Mouse (Mus musculus): ENCODE measurements around the gene Mrgpra2b.
"Not testable (repeated sequence)": the region's sequence is repeated elsewhere in the genome, so short reads cannot be mapped to it uniquely, and the experiment has no call there.

Mrgpra2b gene

GRCm38 (mm10) chr7:47528762-47529161 is at the start of gene Mrgpra2b:
TSS of gene Mrgpra2b (minus strand) at chr7:47528862.
- no peak for DNase-seq

DNA sequence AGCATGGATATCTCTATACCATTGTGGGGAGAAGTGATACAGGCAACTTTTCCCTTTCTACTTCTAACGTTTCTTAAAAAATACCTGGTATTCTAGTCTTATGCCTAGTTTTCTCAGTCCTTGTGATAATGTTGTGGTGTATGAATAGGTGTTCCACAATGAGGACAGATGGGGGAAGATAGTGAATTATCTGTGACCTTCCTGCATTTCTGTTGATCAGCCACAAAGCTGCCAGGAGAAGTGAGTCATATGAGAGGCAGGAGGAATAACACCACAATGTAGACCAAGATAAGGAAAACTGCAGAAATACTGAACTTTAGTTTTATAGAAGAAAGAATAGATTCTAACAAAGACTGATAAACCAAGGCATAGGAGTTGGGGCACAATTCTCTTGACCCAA is 12.3 kb downstream of the Mrgpra2b start:
- no peak for DNase-seq

GRCm38 (mm10) chr7:47515050-47515449 is 13.6 kb downstream of the Mrgpra2b start:
- no peak for DNase-seq

DNA sequence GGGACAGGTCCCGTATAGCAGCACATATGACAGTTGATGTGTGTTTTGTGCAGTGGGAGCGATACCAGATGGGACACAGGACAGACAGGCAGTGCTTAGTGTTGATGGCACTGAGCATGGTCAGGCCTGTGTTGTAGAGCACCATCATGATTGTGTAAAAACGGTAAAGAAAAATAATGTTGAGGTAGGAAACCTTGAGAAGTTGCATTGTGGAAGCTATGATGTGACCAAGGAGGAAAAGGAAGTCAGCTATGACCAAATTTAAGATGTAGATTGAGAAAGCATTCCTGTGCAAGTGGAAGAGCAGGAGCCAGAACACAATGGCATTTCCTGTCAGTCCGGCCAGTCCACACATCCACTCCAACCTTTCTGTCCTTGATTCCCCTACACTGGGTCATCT is 25.7 kb downstream of the Mrgpra2b start:
- no peak for DNase-seq

- not testable (repeated sequence) for DNase-seq
These were observed 37.4 kb downstream of the Mrgpra2b start for GRCm38 (mm10) chr7:47491266-47491665.

DNA sequence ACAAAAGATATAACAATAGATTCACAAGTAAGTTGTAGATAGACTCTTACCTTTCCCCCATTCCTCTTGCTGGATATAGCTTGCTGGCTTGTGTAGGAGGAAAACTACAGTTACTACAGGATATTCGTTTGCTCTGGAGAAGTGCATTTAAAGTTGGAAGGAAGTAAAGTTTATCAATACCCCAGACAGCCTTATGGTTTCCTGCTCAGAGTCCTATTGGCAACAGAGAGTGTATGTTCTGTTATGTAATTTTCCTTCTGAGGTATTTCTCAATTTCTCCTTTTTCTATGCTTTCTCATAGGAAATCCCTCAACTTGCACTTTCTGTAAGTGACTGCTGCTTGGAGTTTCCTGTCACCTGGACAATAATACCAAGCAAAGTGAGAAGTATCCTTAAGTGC is 39.2 kb downstream of the Mrgpra2b start:
- DNase-seq, result not testable (repeated sequence)

DNA sequence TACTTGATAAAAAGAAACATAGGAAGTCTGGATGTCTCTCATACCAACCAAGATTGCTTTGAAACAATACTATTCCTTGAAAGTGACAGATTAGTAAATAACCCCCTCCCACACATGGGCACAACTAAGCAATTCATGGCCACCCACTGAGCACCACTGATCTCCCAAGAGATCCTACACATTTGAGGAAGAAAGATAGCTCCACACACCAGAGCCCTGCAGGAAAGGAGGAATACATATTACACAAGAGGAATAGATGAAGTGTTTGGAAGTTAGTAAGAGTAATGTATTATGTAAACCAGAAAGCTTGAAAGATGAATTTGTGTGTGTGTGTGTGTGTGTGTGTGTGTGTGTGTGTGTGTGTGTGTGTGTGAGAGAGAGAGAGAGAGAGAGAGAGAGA is 45.5 kb downstream of the Mrgpra2b start:
- not testable (repeated sequence) for DNase-seq

- DNase-seq, result not testable (repeated sequence)
These were observed 54.8 kb downstream of the Mrgpra2b start for GRCm38 (mm10) chr7:47473904-47474303.

- DNase-seq, result not testable (repeated sequence)
These were observed 63.2 kb downstream of the Mrgpra2b start for GRCm38 (mm10) chr7:47465278-47465981.

DNA sequence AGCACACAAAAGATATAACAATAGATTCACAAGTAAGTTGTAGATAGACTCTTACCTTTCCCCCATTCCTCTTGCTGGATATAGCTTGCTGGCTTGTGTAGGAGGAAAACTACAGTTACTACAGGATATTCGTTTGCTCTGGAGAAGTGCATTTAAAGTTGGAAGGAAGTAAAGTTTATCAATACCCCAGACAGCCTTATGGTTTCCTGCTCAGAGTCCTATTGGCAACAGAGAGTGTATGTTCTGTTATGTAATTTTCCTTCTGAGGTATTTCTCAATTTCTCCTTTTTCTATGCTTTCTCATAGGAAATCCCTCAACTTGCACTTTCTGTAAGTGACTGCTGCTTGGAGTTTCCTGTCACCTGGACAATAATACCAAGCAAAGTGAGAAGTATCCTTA is 76.6 kb downstream of the Mrgpra2b start, which contains the start of gene Mrgpra2a:
Gene Mrgpra2a (minus strand): TSS at position 125 of the 400 bp plus-strand sequence.
- DNase-seq, result not testable (repeated sequence)

- DNase-seq, result not testable (repeated sequence)
These were observed 82.9 kb downstream of the Mrgpra2b start for GRCm38 (mm10) chr7:47445729-47446128.

GRCm38 (mm10) chr7:47436463-47436862 is 92.2 kb downstream of the Mrgpra2b start:
- DNase-seq, result not testable (repeated sequence)

DNA sequence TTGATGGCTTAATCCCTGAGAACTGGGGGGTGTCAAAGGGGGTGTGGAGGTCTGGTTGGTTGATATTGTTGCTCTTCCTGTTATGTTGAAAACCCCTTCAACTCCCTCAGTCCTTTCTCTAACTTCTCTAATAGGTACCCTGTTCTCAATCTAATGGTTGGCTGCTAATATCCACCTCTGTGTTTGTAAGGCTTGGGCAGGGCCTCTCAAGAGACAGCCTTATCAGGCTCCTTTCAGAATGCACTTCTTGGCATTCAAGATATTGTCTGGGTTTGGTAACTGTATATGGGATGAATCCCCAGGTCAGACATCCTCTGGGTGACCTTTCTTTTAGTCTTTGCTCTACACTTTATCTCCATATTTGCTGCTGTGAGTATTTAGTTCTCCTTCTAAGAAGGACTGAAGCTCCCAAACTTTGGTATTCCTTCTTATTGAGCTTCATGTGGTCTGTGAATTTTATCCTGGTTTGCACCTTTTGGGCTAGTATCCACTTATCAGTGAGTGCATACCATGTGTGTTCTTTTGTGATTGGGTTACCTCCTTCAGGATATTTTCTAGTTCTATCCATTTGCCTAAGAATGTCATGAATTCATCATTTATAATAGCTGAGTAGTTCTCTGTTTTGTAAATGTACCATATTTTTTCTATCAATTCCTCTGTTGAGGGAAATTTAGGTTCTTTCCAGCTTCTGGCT is 100.7 kb downstream of the Mrgpra2b start:
- DNase-seq, result not testable (repeated sequence)
